Mouse (Mus musculus): ENCODE data around the gene Arhgef12.

GRCm38 (mm10) chr9:42948381-42948780, 158.7 kb downstream of the Arhgef12 start:
- TF ChIP-seq CTCF (IDR thresholded peaks at IDR 0.05; ENCODE audit: extremely low read depth, insufficient read depth, low read length) (no peak), POLR2A (IDR thresholded peaks at IDR 0.05; ENCODE audit: extremely low read depth, insufficient read depth, low read length) (no peak)

All from cortical plate, adult 2 months (tissue).